Mouse (Mus musculus) cortical plate, adult 2 months (tissue): ENCODE measurements at regions not wholly inside any gene's neighbourhood (a gene's known extent, or its start where the extent isn't known, plus 50 kb on each side); places are given as distances from the start of the nearest gene placed in this dataset.

Experiments used
- CTCF ChIP-seq: fragments of 200-500 bp; IDR thresholded peaks from 2 replicates; pipeline ENCODE4 v1.5.1; 2011; ENCODE audit warnings: mild to moderate bottlenecking, control low read depth, low read length; ENCODE audit not compliant: insufficient read depth; ENCODE audit errors: extremely low read depth
- POLR2A ChIP-seq: fragments of 200-500 bp; IDR thresholded peaks from 2 replicates; pipeline ENCODE4 v1.6.1; 2011; ENCODE audit warnings: mild to moderate bottlenecking, low read length, control low read depth; ENCODE audit not compliant: insufficient read depth; ENCODE audit errors: extremely low read depth

DNA sequence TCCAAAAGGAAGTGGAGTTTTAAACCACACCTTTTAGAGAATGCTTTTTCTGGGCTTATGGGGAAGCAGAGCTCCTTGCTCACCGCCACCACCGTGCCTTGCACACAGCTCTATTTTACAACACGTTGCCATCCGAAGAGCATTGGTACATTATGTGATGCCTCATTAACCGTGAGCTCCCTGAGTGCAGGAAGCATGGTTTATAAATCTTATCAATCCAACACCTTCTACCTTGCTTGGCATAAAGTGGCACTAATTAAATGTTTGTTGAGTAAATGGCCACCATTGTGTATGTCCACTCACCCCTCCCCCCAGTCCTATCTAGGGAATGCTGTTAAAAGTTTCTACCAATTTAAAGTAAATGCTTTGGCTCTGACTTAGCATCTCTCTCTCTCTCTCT lies 206.6 kb downstream of the Grb14 start:
- no peak for TF ChIP-seq CTCF
- TF ChIP-seq POLR2A, result no peak
